Mouse (Mus musculus) hindbrain, embryonic 16.5 days (tissue): ENCODE data around the gene 2200002J24Rik. TPM values are rescaled to one million over a fixed set of nuclear protein-coding genes. Genes with fewer than 3 reads are reported as not detected.
"Not testable (repeated sequence)": the region's sequence is repeated elsewhere in the genome, so short reads cannot be mapped to it uniquely, and the experiment has no call there.

ENCODE experiments used
- ATAC-seq: fragments of 200-750 bp; cut with Nextera tagmentation; 2 replicates; pipeline ENCODE4 v1.8.0; 2017; ENCODE audit warnings: moderate TSS enrichment, moderate library complexity
- H3K27ac ChIP-seq: fragments of 300-500 bp; sonication (generic); 2 replicates; pipeline ENCODE4 v1.5.1; 2014; ENCODE audit warnings: low read depth, mild to moderate bottlenecking, control low read depth, low read length, moderate library complexity
- H3K27me3 ChIP-seq: fragments of 300-500 bp; sonication (generic); replicated peaks from 2 replicates; pipeline ENCODE4 v1.6.1; 2014; ENCODE audit warnings: low read length; ENCODE audit not compliant: control insufficient read depth, insufficient read depth
- H3K36me3 ChIP-seq: fragments of 300-500 bp; sonication (generic); 2 replicates; pipeline ENCODE4 v1.6.1; 2014; ENCODE audit warnings: mild to moderate bottlenecking, low read length, moderate library complexity, mixed read lengths; ENCODE audit not compliant: control insufficient read depth, insufficient read depth
- H3K4me1 ChIP-seq: fragments of 300-500 bp; sonication (generic); 2 replicates; pipeline ENCODE4 v1.6.1; 2014; ENCODE audit warnings: low read depth, low read length; ENCODE audit not compliant: control insufficient read depth, insufficient read depth
- H3K4me2 ChIP-seq: fragments of 300-500 bp; sonication (generic); 2 replicates; pipeline ENCODE4 v1.6.1; 2014; ENCODE audit warnings: mild to moderate bottlenecking, low read length, control low read depth, moderate library complexity
- H3K4me3 ChIP-seq: fragments of 300-500 bp; sonication (generic); 2 replicates; pipeline ENCODE4 v1.5.1; 2014; ENCODE audit warnings: mild to moderate bottlenecking, low read length, control low read depth, moderate library complexity
- H3K9ac ChIP-seq: fragments of 300-500 bp; sonication (generic); 2 replicates; pipeline ENCODE4 v1.6.1; 2014; ENCODE audit warnings: low read depth, mild to moderate bottlenecking, control low read depth, low read length, moderate library complexity
- H3K9me3 ChIP-seq: fragments of 300-500 bp; sonication (generic); 2 replicates; pipeline ENCODE4 v1.6.1; 2014; ENCODE audit warnings: mild to moderate bottlenecking, low read length, moderate library complexity; ENCODE audit not compliant: control insufficient read depth
- WGBS: fragments of 180-500 bp; shearing (Covaris S2); extraction: QIAGEN DNeasy Blood & Tissue Kit; methylation state at CpG from one replicate; pipeline ENCODE4 v1.1.7; 2014; 5-methylcytosine and 5-hydroxymethylcytosine counted together
- polyA plus RNA-seq: library from polyadenylated mRNA; unstranded; fragments of >200 nt; fragmentation: Nextera tagmentation; extraction: Ambion mirVana; gene quantifications from 2 replicates; pipeline ENCODE4 v1.2.1, GENCODE M21; 2015

2200002J24Rik gene
- polyA plus RNA-seq, 1 experiment from 2014 or later = not detected

DNA sequence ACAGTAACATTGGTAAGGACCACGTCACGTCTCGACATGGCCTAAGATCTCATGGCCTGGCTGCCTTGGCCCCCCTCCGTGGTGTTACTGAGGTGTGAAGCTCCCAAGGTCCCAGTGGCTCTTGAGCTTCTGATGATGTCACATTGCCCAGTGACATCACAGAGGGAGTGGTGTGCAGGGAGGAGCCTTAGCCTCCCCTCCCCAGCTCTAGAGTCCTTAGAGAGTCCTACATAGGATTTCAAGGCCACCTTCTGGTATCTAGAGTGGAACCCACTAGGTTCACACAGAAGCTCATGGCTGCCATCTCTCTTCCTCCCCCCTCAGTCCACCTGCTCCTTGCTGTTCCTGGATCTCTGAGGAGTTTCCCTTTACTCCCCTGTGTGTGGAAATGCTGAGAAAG is 44.9 kb downstream of the 2200002J24Rik start, which contains the start of gene Gapdhs:
Gene Gapdhs (minus strand): TSS at position 65 of the 400 bp plus-strand sequence.
- not testable (repeated sequence) for H3K4me3 ChIP-seq, H3K27me3 ChIP-seq, H3K9ac ChIP-seq, H3K27ac ChIP-seq, H3K4me2 ChIP-seq, H3K4me1 ChIP-seq, H3K9me3 ChIP-seq, ATAC-seq, H3K36me3 ChIP-seq
- WGBS = no CpG with 5 or more reads among the region's 4 CpGs

DNA sequence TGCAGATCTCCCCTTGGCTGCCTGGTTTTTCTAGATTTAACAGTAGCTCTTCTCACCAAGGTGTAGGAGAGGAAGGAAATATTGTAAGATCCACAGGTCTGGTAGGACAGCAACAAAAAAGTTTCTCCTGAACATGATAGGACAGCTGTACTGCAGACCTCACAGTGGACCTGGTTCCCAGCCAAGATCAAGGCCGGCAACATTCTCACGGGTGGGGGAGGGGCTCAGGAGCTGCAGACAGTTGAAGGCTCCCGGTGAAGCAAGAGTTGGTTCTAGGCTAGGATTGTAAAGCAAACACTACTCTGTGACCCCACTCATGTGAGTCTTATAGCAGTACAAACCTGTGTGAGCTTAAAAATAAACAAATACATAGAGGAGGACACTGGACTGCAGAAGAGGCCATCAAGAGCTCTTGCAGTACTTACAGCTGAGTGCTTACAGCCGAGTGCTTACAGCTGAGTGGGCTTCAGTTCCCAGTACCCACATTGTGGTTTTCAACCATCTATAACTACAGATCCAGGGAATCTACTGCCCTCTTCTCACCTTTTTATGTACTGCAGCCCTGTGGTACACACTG is 45.4 kb downstream of the 2200002J24Rik start:
- Histone ChIP-seq H3K9me3 (no peaks in the 10 kb centered on the region), H3K4me1 (no peaks in the 10 kb centered on the region), H3K36me3 (no peaks in the 10 kb centered on the region), H3K4me2 (no peak overlapping the region), H3K27me3 (no peaks in the 10 kb centered on the region), H3K9ac (no peak overlapping the region), H3K4me3 (no peak overlapping the region), H3K27ac (no peak overlapping the region)
- 49% methylated on average over 4 of the region's 4 CpGs for WGBS
- no peak for ATAC-seq

GRCm38 (mm10) chr7:30747525-30748204 is 48.9 kb downstream of the 2200002J24Rik start:
- H3K36me3 ChIP-seq = no peaks in the 10 kb centered on the region
- no peak for ATAC-seq
- H3K27me3 ChIP-seq = no peaks in the 10 kb centered on the region
- H3K9ac ChIP-seq = no peak overlapping the region
- no peak overlapping the region for H3K4me2 ChIP-seq
- H3K27ac ChIP-seq = no peak overlapping the region
- H3K4me3 ChIP-seq = no peak overlapping the region
- H3K9me3 ChIP-seq = no peaks in the 10 kb centered on the region
- WGBS = 88% methylated on average over 7 of the region's 7 CpGs
- no peaks in the 10 kb centered on the region for H3K4me1 ChIP-seq

Other genes starting within 250 kb of the 2200002J24Rik start
- 3.0 and 4.2 TPM in 2 replicates for gene Kirrel2, start 241.2 kb upstream of the 2200002J24Rik start, polyA plus RNA-seq
- 0.98 and 1.7 TPM in 2 replicates for gene Nphs1, start 240.6 kb upstream of the 2200002J24Rik start, polyA plus RNA-seq
- gene Prodh2, start 205.3 kb upstream of the 2200002J24Rik start, polyA plus RNA-seq = not detected in 2 replicates
- gene Arhgap33, start 163.9 kb upstream of the 2200002J24Rik start, polyA plus RNA-seq = 94.8 and 134 TPM in 2 replicates
- gene Hspb6, start 146.7 kb upstream of the 2200002J24Rik start, polyA plus RNA-seq = 14.2 TPM in 2 replicates
- gene Proser3, start 146.6 kb upstream of the 2200002J24Rik start, polyA plus RNA-seq = 6.8 and 7.5 TPM in 2 replicates
- gene Lin37, start 139.1 kb upstream of the 2200002J24Rik start, polyA plus RNA-seq = 51.0 and 58.7 TPM in 2 replicates
- 86.8 and 96.9 TPM in 2 replicates for gene U2af1l4, start 135.6 kb upstream of the 2200002J24Rik start, polyA plus RNA-seq
- gene Gm49396, start 135.6 kb upstream of the 2200002J24Rik start, polyA plus RNA-seq = 13.7 and 17.4 TPM in 2 replicates
- 121 and 132 TPM in 2 replicates for gene Psenen, start 135.3 kb upstream of the 2200002J24Rik start, polyA plus RNA-seq
- 4.0 and 6.8 TPM in 2 replicates for gene Igflr1, start 133.5 kb upstream of the 2200002J24Rik start, polyA plus RNA-seq
- 8.1 and 9.3 TPM in 2 replicates for gene Kmt2b, start 110.2 kb upstream of the 2200002J24Rik start, polyA plus RNA-seq
- gene Zbtb32, start 100.0 kb upstream of the 2200002J24Rik start, polyA plus RNA-seq = 0.11 and 0.21 TPM in 2 replicates
- 0.70 and 0.72 TPM in 2 replicates for gene Upk1a, start 86.1 kb upstream of the 2200002J24Rik start, polyA plus RNA-seq
- 1,112 and 1,310 TPM in 2 replicates for gene Cox6b1, start 72.8 kb upstream of the 2200002J24Rik start, polyA plus RNA-seq
- gene Etv2, start 63.1 kb upstream of the 2200002J24Rik start, polyA plus RNA-seq = not detected in 2 replicates
- gene Rbm42, start 48.6 kb upstream of the 2200002J24Rik start, polyA plus RNA-seq = 125 and 128 TPM in 2 replicates
- gene Haus5, start 33.9 kb upstream of the 2200002J24Rik start, polyA plus RNA-seq = 25.7 and 28.8 TPM in 2 replicates
- not detected in 2 replicates for gene Pmis2, start 27.3 kb upstream of the 2200002J24Rik start, polyA plus RNA-seq
- 3.0 and 3.7 TPM in 2 replicates for gene Atp4a, start 13.3 kb downstream of the 2200002J24Rik start, polyA plus RNA-seq
- gene Tmem147, start 30.6 kb downstream of the 2200002J24Rik start, polyA plus RNA-seq = 278 and 301 TPM in 2 replicates
- 0.82 and 1.1 TPM in 2 replicates for gene Gapdhs, start 44.8 kb downstream of the 2200002J24Rik start, polyA plus RNA-seq
- 0.98 and 1.0 TPM in 2 replicates for gene Sbsn, start 52.5 kb downstream of the 2200002J24Rik start, polyA plus RNA-seq
- gene Dmkn, start 64.8 kb downstream of the 2200002J24Rik start, polyA plus RNA-seq = 1.8 and 2.2 TPM in 2 replicates
- 0.38 TPM in 1 of 2 replicates, not detected in the other for gene Krtdap, start 89.0 kb downstream of the 2200002J24Rik start, polyA plus RNA-seq
- 0.10 and 0.25 TPM in 2 replicates for gene Ffar2, start 124.8 kb downstream of the 2200002J24Rik start, polyA plus RNA-seq
- 0.09 and 0.21 TPM in 2 replicates for gene Ffar3, start 157.3 kb downstream of the 2200002J24Rik start, polyA plus RNA-seq
- 0.06 TPM in 1 of 2 replicates, not detected in the other for gene Ffar1, start 162.6 kb downstream of the 2200002J24Rik start, polyA plus RNA-seq
- 0.26 TPM in 1 of 2 replicates, not detected in the other for gene Cd22, start 181.4 kb downstream of the 2200002J24Rik start, polyA plus RNA-seq
- 5.3 and 5.8 TPM in 2 replicates for gene Mag, start 215.9 kb downstream of the 2200002J24Rik start, polyA plus RNA-seq
- 0.44 TPM in 1 of 2 replicates, not detected in the other for gene Hamp2, start 225.8 kb downstream of the 2200002J24Rik start, polyA plus RNA-seq
- not detected in 2 replicates for gene Hamp, start 245.1 kb downstream of the 2200002J24Rik start, polyA plus RNA-seq